Mouse (Mus musculus) inflammation-experienced regulatory T-cells, adult 16 weeks (primary cell): Measurements from ENCODE around the gene Ddhd1. TPM values are rescaled to one million over a fixed set of nuclear protein-coding genes. Genes with fewer than 3 reads are reported as not detected.

Experiments
- polyA plus RNA-seq: library from polyadenylated mRNA; unstranded; fragments of 100-300 nt; shearing (Covaris generic); gene quantifications from one replicate; pipeline ENCODE4 v1.2.1, GENCODE M21; 2017

The Ddhd1 gene
- 7.2 TPM for polyA plus RNA-seq

GRCm38 (mm10) chr14:45657641-45658611 lies at the start of gene Ddhd1:
Ddhd1 (minus strand) TSS chr14:45658143.

Other genes starting within 250 kb of the Ddhd1 start
- not detected for gene Fermt2, start 128.0 kb downstream of the Ddhd1 start, polyA plus RNA-seq